ENCODE assay signal across 21 mouse cellular contexts in genomic region chr2:102372690-102373089, GRCm38 (mm10).
"Had no signal": no experiment of that assay in that cellular context is flagged by ENCODE, and none has a peak within 500 bp of the region (broad histone marks: within the 10 kb centered on the region; RNA-seq: fewer than 3 reads in every experiment).

No protein-coding gene starts in this region.

- H3K27ac ChIP-seq: liver, embryonic 15.5 days; lung, embryonic 15.5 days; macrophage; midbrain, embryonic 13.5 days; midbrain, embryonic 15.5 days; neural tube, embryonic 12.5 days; stomach, embryonic 15.5 days; stomach, postnatal 0 days had no signal

- H3K9me3 ChIP-seq: liver, embryonic 15.5 days; lung, embryonic 15.5 days; midbrain, embryonic 13.5 days; midbrain, embryonic 15.5 days; neural tube, embryonic 12.5 days; stomach, embryonic 15.5 days had no signal

- ATAC-seq: liver, postnatal 0 days; lung, postnatal 0 days; midbrain, embryonic 13.5 days; midbrain, embryonic 15.5 days had no signal

- H3K36me3 ChIP-seq: midbrain, embryonic 15.5 days; stomach, embryonic 15.5 days had no signal

- H3K4me1 ChIP-seq: lung, embryonic 15.5 days; midbrain, embryonic 15.5 days; neural tube, embryonic 12.5 days; stomach, embryonic 15.5 days had no signal

- H3K4me3 ChIP-seq: liver, embryonic 15.5 days; lung, embryonic 15.5 days; midbrain, embryonic 13.5 days; midbrain, embryonic 15.5 days; neural tube, embryonic 12.5 days; stomach, embryonic 15.5 days had no signal

- H3K27me3 ChIP-seq: liver, embryonic 15.5 days; lung, embryonic 15.5 days; midbrain, embryonic 13.5 days; midbrain, embryonic 15.5 days; neural tube, embryonic 12.5 days; stomach, embryonic 15.5 days had no signal

- DNase-seq: liver, postnatal 0 days; lung, adult 2 months; lung, postnatal 14 days; lung, postnatal 36 days; retina, postnatal 1 day; right cerebral cortex, adult 18-20 months; right cerebral cortex, postnatal 25 days; right cerebral cortex, postnatal 4 days; spleen, adult 18-20 months; thymus, adult 18-20 months; thymus, postnatal 14 days; thymus, postnatal 36 days had no signal
